Mouse (Mus musculus) neutrophil, adult 83 days (primary cell): ENCODE measurements around the gene Lck. TPM values are rescaled to one million over a fixed set of nuclear protein-coding genes. Genes with fewer than 3 reads are reported as not detected.

Experiments used
- total RNA-seq, 2 experiments: library from RNA; stranded (reverse); gene quantifications; one replicate each; pipeline ENCODE4 v1.2.4; 2023

Lck gene
- 1 to 10 TPM; 1.3 TPM for total RNA-seq

GRCm38 (mm10) chr4:129573430-129573829 lies at the start of gene Lck:
TSS of gene Lck (minus strand) at chr4:129573641.

DNA sequence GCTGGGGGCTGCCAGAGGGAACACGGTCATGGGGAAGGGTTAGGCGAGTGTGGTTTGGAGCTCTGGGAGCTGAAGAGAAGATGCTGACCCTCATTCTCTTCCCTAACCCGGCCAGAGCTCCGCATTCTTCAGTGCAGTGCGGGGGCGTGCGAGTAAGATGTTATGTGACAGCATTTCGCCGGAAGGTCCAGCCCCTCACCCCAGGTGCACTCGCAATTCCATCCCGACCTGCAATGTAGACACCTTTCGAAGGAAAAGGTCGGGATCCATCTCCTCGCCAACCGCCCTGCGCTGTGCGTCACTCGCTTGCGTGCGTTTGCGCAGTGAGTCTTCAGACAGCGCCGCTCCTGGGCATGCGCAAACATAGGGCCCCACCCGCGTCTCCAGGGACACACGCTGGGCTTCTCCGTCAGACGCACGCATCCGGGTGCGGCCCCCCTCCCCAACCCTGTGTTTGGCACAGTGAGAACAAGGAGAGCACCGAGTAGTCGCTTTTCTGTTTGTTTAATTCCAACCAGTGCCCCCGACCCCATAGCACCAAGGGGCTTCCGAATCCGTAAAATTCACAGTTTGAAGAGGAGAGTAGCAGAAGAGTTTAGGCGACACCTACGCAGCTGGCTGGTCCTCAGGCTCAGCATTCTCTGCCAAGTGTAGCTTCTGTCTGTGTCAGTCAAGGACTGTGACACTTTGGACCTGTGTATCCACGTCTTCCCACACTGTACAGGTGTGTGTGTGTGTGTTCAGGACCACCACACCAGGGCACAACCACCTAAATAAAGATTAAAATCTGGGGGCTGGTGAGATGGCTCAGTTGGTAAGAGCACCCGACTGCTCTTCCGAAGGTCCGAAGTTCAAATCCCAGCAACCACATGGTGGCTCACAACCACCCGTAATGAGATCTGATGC lies 45.6 kb upstream of the Lck start, which contains the start of gene Iqcc:
Iqcc (minus strand) TSS at position 314 of the 906 bp plus-strand sequence.

DNA sequence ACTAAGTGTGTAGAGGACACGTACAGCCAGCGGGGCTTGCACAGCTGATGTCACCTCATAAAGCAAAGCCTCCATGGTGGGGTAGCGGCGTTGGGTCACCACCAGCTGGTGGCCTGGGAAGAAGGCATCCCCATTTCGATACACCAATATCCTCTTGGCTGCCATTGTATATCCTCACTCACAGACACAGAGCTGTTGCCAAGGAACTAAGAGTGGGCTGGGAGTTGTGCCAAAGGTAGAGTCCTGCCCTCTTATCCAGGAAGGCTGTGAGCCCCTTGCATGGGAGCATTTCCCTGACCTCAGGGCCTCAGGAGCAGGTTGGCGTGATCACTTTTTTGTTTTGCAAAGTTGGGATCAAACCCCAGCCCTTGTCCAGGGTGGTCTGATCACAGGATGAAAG lies 40.7 kb upstream of the Lck start, which contains the start of gene Dcdc2b:
Dcdc2b (minus strand) TSS at position 165 of the 400 bp plus-strand sequence.

GRCm38 (mm10) chr4:129600233-129601158 lies 27.1 kb upstream of the Lck start, which contains the start of the genes Eif3i and Tmem234:
TSS of gene Eif3i (minus strand) at chr4:129600648.
TSS of gene Tmem234 (plus strand) at chr4:129600668.

GRCm38 (mm10) chr4:129578466-129578865 lies 5.0 kb upstream of the Lck start, which contains the start of gene Fam167b:
TSS of gene Fam167b (minus strand) at chr4:129578549.

GRCm38 (mm10) chr4:129542592-129543141 lies 30.8 kb downstream of the Lck start, which contains the start of gene Hdac1:
TSS of gene Hdac1 (minus strand) at chr4:129542713.

GRCm38 (mm10) chr4:129513086-129513767 lies 60.2 kb downstream of the Lck start, which contains the start of gene Marcksl1:
TSS of gene Marcksl1 (plus strand) at chr4:129513581.

Other genes with a start within 250 kb of the Lck start
- 100 to 1,000 TPM; 121 to 132 TPM for gene Rbbp4, start 238.3 kb downstream of the Lck start, total RNA-seq
- 10 to 100 TPM; 24.2 to 25.8 TPM for gene Zbtb8os, start 237.9 kb downstream of the Lck start, total RNA-seq
- gene Zbtb8a, start 195.5 kb downstream of the Lck start, total RNA-seq, result 1 to 10 TPM; 1.4 to 1.7 TPM
- not detected for gene Zbtb8b, start 132.8 kb downstream of the Lck start, total RNA-seq
- gene Bsdc1, start 112.1 kb downstream of the Lck start, total RNA-seq, result 10 to 100 TPM; 73.9 to 76.4 TPM
- gene Tssk3, start 82.6 kb downstream of the Lck start, total RNA-seq, result not detected
- not detected for gene Fam229a, start 82.5 kb downstream of the Lck start, total RNA-seq
- 10 to 100 TPM; 73.7 to 85.8 TPM for gene Marcksl1, start 60.1 kb downstream of the Lck start, total RNA-seq
- gene Hdac1, start 30.9 kb downstream of the Lck start, total RNA-seq, result 10 to 100 TPM; 68.9 to 73.8 TPM
- not detected for gene Fam167b, start 4.9 kb upstream of the Lck start, total RNA-seq
- 10 to 100 TPM; 76.4 to 85.4 TPM for gene Eif3i, start 27.0 kb upstream of the Lck start, total RNA-seq
- gene Tmem234, start 27.0 kb upstream of the Lck start, total RNA-seq, result 10 to 100 TPM; 78.3 to 78.5 TPM
- gene Dcdc2b, start 40.6 kb upstream of the Lck start, total RNA-seq, result not detected
- 10 to 100 TPM in 1 of 2 experiments, 1 to 10 TPM in 1; 7.5 to 13.6 TPM for gene Iqcc, start 45.5 kb upstream of the Lck start, total RNA-seq
- 10 to 100 TPM; 36.0 to 41.1 TPM for gene Ccdc28b, start 50.3 kb upstream of the Lck start, total RNA-seq
- gene Txlna, start 67.4 kb upstream of the Lck start, total RNA-seq, result 10 to 100 TPM; 35.2 to 37.9 TPM
- 10 to 100 TPM; 24.2 to 25.3 TPM for gene Kpna6, start 99.1 kb upstream of the Lck start, total RNA-seq
- gene Tmem39b, start 123.2 kb upstream of the Lck start, total RNA-seq, result 1 to 10 TPM; 8.2 to 8.7 TPM
- gene Khdrbs1, start 168.7 kb upstream of the Lck start, total RNA-seq, result 10 to 100 TPM; 73.2 to 73.4 TPM
- 100 to 1,000 TPM; 150 to 170 TPM for gene Ptp4a2, start 237.6 kb upstream of the Lck start, total RNA-seq